Mouse (Mus musculus) cerebellum, adult 11 months (tissue): ENCODE measurements around the gene Arl3.

Source experiments
- DNase-seq: peaks from one replicate; pipeline ENCODE4 v3.0.0; 2022

Arl3 gene

GRCm38 (mm10) chr19:46572951-46573937 is at the start of gene Arl3, which contains the start of gene Sfxn2:
Arl3 (minus strand) TSS chr19:46573198.
Sfxn2 (plus strand) TSS chr19:46573365.
- peak; percentile 94 for DNase-seq

GRCm38 (mm10) chr19:46622659-46623193 is 49.7 kb upstream of the Arl3 start:
- DNase-seq: no peak

- no peak for DNase-seq
Observed at GRCm38 (mm10) chr19:46621236-46622183, 48.5 kb upstream of the Arl3 start.

GRCm38 (mm10) chr19:46620016-46620808 is 47.2 kb upstream of the Arl3 start:
- no peak for DNase-seq

GRCm38 (mm10) chr19:46619518-46619917 is 46.5 kb upstream of the Arl3 start:
- DNase-seq: no peak

GRCm38 (mm10) chr19:46619001-46619400 is 46.0 kb upstream of the Arl3 start:
- DNase-seq: no peak

GRCm38 (mm10) chr19:46618322-46618721 is 45.3 kb upstream of the Arl3 start:
- no peak for DNase-seq

- DNase-seq: no peak
Observed at GRCm38 (mm10) chr19:46617361-46617760, 44.4 kb upstream of the Arl3 start.

- no peak for DNase-seq
Observed at GRCm38 (mm10) chr19:46616378-46616777, 43.4 kb upstream of the Arl3 start.

GRCm38 (mm10) chr19:46608158-46608557 is 35.2 kb upstream of the Arl3 start:
- DNase-seq: no peak

GRCm38 (mm10) chr19:46607424-46607823 is 34.4 kb upstream of the Arl3 start:
- no peak for DNase-seq

- no peak for DNase-seq
Observed at GRCm38 (mm10) chr19:46606718-46607117, 33.7 kb upstream of the Arl3 start.

GRCm38 (mm10) chr19:46602406-46602805 is 29.4 kb upstream of the Arl3 start:
- DNase-seq: no peak

GRCm38 (mm10) chr19:46601491-46601890 is 28.5 kb upstream of the Arl3 start:
- DNase-seq: no peak

GRCm38 (mm10) chr19:46600371-46600770 is 27.4 kb upstream of the Arl3 start:
- no peak for DNase-seq

GRCm38 (mm10) chr19:46599375-46600256 is 26.6 kb upstream of the Arl3 start:
- DNase-seq: no peak

- peak; percentile 93 for DNase-seq
Observed at GRCm38 (mm10) chr19:46598720-46599252, 25.8 kb upstream of the Arl3 start, which contains the start of gene Wbp1l. Wbp1l (plus strand) TSS chr19:46599084.

- DNase-seq: no peak
Observed at GRCm38 (mm10) chr19:46598187-46598586, 25.2 kb upstream of the Arl3 start.

- no peak for DNase-seq
Observed at GRCm38 (mm10) chr19:46592751-46593439, 19.9 kb upstream of the Arl3 start.

- DNase-seq: no peak
Observed at GRCm38 (mm10) chr19:46591575-46591974, 18.6 kb upstream of the Arl3 start.
